Mouse (Mus musculus) limb, embryonic 15.5 days (tissue): ENCODE data around the gene Olfr143. TPM values are rescaled to one million over a fixed set of nuclear protein-coding genes. Genes with fewer than 3 reads are reported as not detected.

ENCODE experiments used
- ATAC-seq: fragments of 200-750 bp; cut with Nextera tagmentation; 2 replicates; pipeline ENCODE4 v1.8.0; 2017; ENCODE audit warnings: low read depth, moderate TSS enrichment; ENCODE audit not compliant: insufficient number of reproducible peaks, low FRiP score, low TSS enrichment
- H3K27ac ChIP-seq: fragments of 300-500 bp; sonication (generic); 2 replicates; pipeline ENCODE4 v1.5.1; 2015; ENCODE audit warnings: moderate library complexity, mild to moderate bottlenecking, inconsistent platforms
- H3K27me3 ChIP-seq: fragments of 300-500 bp; sonication (generic); 2 replicates; pipeline ENCODE4 v1.6.1; 2015; ENCODE audit warnings: inconsistent platforms
- H3K36me3 ChIP-seq: fragments of 300-500 bp; sonication (generic); 2 replicates; pipeline ENCODE4 v1.6.1; 2015; ENCODE audit warnings: inconsistent platforms
- H3K4me1 ChIP-seq: fragments of 300-500 bp; sonication (generic); 2 replicates; pipeline ENCODE4 v1.6.1; 2015; ENCODE audit warnings: inconsistent platforms
- H3K4me2 ChIP-seq: fragments of 300-500 bp; sonication (generic); 2 replicates; pipeline ENCODE4 v1.6.1; 2015; ENCODE audit warnings: mild to moderate bottlenecking, inconsistent platforms
- H3K4me3 ChIP-seq: fragments of 300-500 bp; sonication (generic); 2 replicates; pipeline ENCODE4 v1.5.1; 2015; ENCODE audit warnings: mild to moderate bottlenecking, inconsistent platforms
- H3K9ac ChIP-seq: fragments of 300-500 bp; sonication (generic); 2 replicates; pipeline ENCODE4 v1.6.1; 2015; ENCODE audit warnings: inconsistent platforms
- H3K9me3 ChIP-seq: fragments of 300-500 bp; sonication (generic); 2 replicates; pipeline ENCODE4 v1.6.1; 2016; ENCODE audit warnings: inconsistent platforms
- WGBS: fragments of 180-500 bp; shearing (Covaris S2); methylation state at CpG from one replicate; pipeline ENCODE4 v1.1.7; 2015; 5-methylcytosine and 5-hydroxymethylcytosine counted together
- polyA plus RNA-seq: library from polyadenylated mRNA; unstranded; fragments of >200 nt; fragmentation: Nextera tagmentation; extraction: Ambion mirVana; gene quantifications from 2 replicates; pipeline ENCODE4 v1.2.1, GENCODE M21; 2015

The Olfr143 gene
- not detected in 2 replicates for polyA plus RNA-seq

DNA sequence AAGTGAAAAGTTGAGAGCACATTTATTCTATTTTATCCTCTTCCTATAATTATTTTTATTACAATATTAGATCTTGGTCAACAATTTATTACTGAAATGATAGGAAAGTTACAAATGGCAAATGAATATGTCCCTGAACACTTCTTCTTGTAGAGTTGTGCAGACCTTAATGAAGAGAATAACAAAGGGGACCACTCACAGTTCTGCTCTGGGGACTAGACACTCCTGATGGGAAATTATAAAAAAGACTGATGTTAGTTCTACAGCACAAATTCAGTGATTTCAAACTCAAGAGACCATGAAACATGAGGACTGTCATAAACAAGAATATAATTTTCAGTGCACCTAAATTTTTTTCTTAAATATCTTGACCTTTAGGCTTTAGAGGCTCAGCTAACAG lies at the start of gene Olfr143:
Olfr143 (plus strand) TSS at position 301 of the 400 bp plus-strand sequence.
- H3K36me3 ChIP-seq = no peaks in the 10 kb centered on the region
- H3K9ac ChIP-seq = no peak within 1 kb of the TSS
- ATAC-seq = no peak

DNA sequence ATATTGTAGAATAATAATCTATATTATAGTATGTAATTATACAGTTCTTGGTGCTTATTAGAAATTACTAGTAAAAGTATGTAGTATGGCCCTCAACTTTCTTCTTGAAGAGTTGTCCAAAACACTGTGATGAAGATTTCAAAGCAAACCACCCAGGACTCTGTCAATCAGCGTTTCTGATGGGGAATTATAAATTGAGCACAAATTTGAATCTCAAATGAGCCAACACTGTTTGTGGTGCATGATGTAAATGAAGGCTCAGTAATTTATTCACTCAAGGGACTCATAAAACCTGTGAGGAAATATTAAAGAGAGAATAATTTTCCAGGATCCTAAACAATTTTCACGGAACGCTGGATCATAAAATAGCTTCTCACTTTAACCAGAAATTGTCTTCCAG lies 44.5 kb upstream of the Olfr143 start, which contains the start of gene Olfr893:
Olfr893 (plus strand) TSS at position 301 of the 400 bp plus-strand sequence.
- no peak within 1 kb of the TSS for H3K4me2 ChIP-seq
- no peak for ATAC-seq
- 78% methylated on average over 3 of the region's 3 CpGs for WGBS

More for the DNA sequence above, at the start of gene Olfr143:
- Histone ChIP-seq H3K4me2 (no peak within 1 kb of the TSS), H3K27ac (no peak within 1 kb of the TSS), H3K4me3 (no peak within 1 kb of the TSS), H3K4me1 (no peaks in the 10 kb centered on the region), H3K9me3 (no peaks in the 10 kb centered on the region), H3K27me3 (no peaks in the 10 kb centered on the region)

DNA sequence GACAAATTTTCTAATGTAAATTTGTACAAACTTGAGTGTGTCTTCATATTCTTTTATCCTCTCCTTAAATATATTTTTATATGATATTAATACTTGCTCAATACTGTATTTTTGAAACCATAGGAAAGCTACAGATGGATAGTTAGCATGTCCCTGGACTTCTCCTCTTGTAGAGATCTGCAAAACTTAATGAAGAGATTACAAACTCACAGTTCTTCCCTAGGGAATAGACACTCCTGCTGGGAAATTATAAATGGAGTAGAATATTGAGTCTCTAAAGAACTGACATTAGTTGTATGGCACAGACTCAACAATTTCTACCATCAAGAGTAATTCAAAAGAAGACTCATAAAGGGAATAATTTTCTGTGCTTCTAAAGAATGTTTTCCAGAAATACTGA lies 34.8 kb upstream of the Olfr143 start, which contains the start of gene Olfr894:
Olfr894 (plus strand) TSS at position 301 of the 400 bp plus-strand sequence.
- Histone ChIP-seq H3K4me1 (no peaks in the 10 kb centered on the region), H3K36me3 (no peaks in the 10 kb centered on the region), H3K9me3 (no peaks in the 10 kb centered on the region), H3K4me3 (no peak within 1 kb of the TSS), H3K27ac (no peak within 1 kb of the TSS), H3K4me2 (no peak within 1 kb of the TSS), H3K9ac (no peak within 1 kb of the TSS), H3K27me3 (no peaks in the 10 kb centered on the region)
- no peak for ATAC-seq

More for the DNA sequence above, 44.5 kb upstream of the Olfr143 start, which contains the start of gene Olfr893:
- H3K4me1 ChIP-seq = no peaks in the 10 kb centered on the region
- no peaks in the 10 kb centered on the region for H3K9me3 ChIP-seq
- no peaks in the 10 kb centered on the region for H3K27me3 ChIP-seq
- no peak within 1 kb of the TSS for H3K9ac ChIP-seq
- H3K4me3 ChIP-seq = no peak within 1 kb of the TSS
- no peak within 1 kb of the TSS for H3K27ac ChIP-seq
- no peaks in the 10 kb centered on the region for H3K36me3 ChIP-seq

- ATAC-seq = no peak
- H3K9me3 ChIP-seq = no peaks in the 10 kb centered on the region
These were observed 15.0 kb downstream of the Olfr143 start, which contains the start of gene Olfr895 for GRCm38 (mm10) chr9:38267551-38267950. TSS of gene Olfr895 (plus strand) at chr9:38267851.

GRCm38 (mm10) chr9:38290807-38291206 lies 38.2 kb downstream of the Olfr143 start, which contains the start of gene Olfr896-ps1:
TSS of gene Olfr896-ps1 (plus strand) at chr9:38291107.
- Histone ChIP-seq H3K4me3 (no peak within 1 kb of the TSS), H3K4me2 (no peak within 1 kb of the TSS), H3K36me3 (no peaks in the 10 kb centered on the region), H3K4me1 (no peaks in the 10 kb centered on the region), H3K9me3 (no peaks in the 10 kb centered on the region), H3K27me3 (no peaks in the 10 kb centered on the region), H3K9ac (no peak within 1 kb of the TSS), H3K27ac (no peak within 1 kb of the TSS)
- 84% methylated on average over 1 of the region's 1 CpGs for WGBS
- ATAC-seq = no peak

More at GRCm38 (mm10) chr9:38267551-38267950, 15.0 kb downstream of the Olfr143 start, which contains the start of gene Olfr895:
- H3K4me3 ChIP-seq = no peak within 1 kb of the TSS
- no peaks in the 10 kb centered on the region for H3K36me3 ChIP-seq
- no peak within 1 kb of the TSS for H3K27ac ChIP-seq
- no peak within 1 kb of the TSS for H3K9ac ChIP-seq
- H3K4me1 ChIP-seq = no peaks in the 10 kb centered on the region
- H3K27me3 ChIP-seq = no peaks in the 10 kb centered on the region
- no peak within 1 kb of the TSS for H3K4me2 ChIP-seq

Other genes with a start within 250 kb of the Olfr143 start
- not detected in 2 replicates for gene Olfr883, start 227.0 kb upstream of the Olfr143 start, polyA plus RNA-seq
- not detected in 2 replicates for gene Olfr884, start 206.2 kb upstream of the Olfr143 start, polyA plus RNA-seq
- gene Olfr885, start 191.5 kb upstream of the Olfr143 start, polyA plus RNA-seq = not detected in 2 replicates
- gene Olfr887, start 168.7 kb upstream of the Olfr143 start, polyA plus RNA-seq = not detected in 2 replicates
- not detected in 2 replicates for gene Olfr888, start 144.6 kb upstream of the Olfr143 start, polyA plus RNA-seq
- gene Olfr889, start 137.6 kb upstream of the Olfr143 start, polyA plus RNA-seq = 0.06 and 0.08 TPM in 2 replicates
- gene Olfr890, start 110.3 kb upstream of the Olfr143 start, polyA plus RNA-seq = not detected in 2 replicates
- not detected in 2 replicates for gene Olfr891, start 72.0 kb upstream of the Olfr143 start, polyA plus RNA-seq
- gene Olfr893, start 44.4 kb upstream of the Olfr143 start, polyA plus RNA-seq = 0.07 TPM in 1 of 2 replicates, not detected in the other
- not detected in 2 replicates for gene Olfr894, start 34.7 kb upstream of the Olfr143 start, polyA plus RNA-seq
- not detected in 2 replicates for gene Olfr895, start 15.1 kb downstream of the Olfr143 start, polyA plus RNA-seq
- gene Olfr896-ps1, start 38.3 kb downstream of the Olfr143 start, polyA plus RNA-seq = not detected in 2 replicates
- gene Olfr25, start 76.3 kb downstream of the Olfr143 start, polyA plus RNA-seq = not detected in 2 replicates
- not detected in 2 replicates for gene Olfr898, start 95.6 kb downstream of the Olfr143 start, polyA plus RNA-seq
- not detected in 2 replicates for gene Olfr250, start 114.1 kb downstream of the Olfr143 start, polyA plus RNA-seq
- gene Olfr251, start 124.3 kb downstream of the Olfr143 start, polyA plus RNA-seq = not detected in 2 replicates
- gene Olfr147, start 148.9 kb downstream of the Olfr143 start, polyA plus RNA-seq = not detected in 2 replicates
- gene Olfr901, start 176.7 kb downstream of the Olfr143 start, polyA plus RNA-seq = not detected in 2 replicates
- gene Olfr902, start 194.9 kb downstream of the Olfr143 start, polyA plus RNA-seq = not detected in 2 replicates
- gene Olfr904, start 210.4 kb downstream of the Olfr143 start, polyA plus RNA-seq = not detected in 2 replicates
- gene Olfr905, start 218.3 kb downstream of the Olfr143 start, polyA plus RNA-seq = not detected in 2 replicates
- gene Olfr906, start 234.3 kb downstream of the Olfr143 start, polyA plus RNA-seq = not detected in 2 replicates
- not detected in 2 replicates for gene Olfr907, start 243.0 kb downstream of the Olfr143 start, polyA plus RNA-seq